Comparison of ENCODE assay signal across 12 mouse cellular contexts in the genomic region with DNA sequence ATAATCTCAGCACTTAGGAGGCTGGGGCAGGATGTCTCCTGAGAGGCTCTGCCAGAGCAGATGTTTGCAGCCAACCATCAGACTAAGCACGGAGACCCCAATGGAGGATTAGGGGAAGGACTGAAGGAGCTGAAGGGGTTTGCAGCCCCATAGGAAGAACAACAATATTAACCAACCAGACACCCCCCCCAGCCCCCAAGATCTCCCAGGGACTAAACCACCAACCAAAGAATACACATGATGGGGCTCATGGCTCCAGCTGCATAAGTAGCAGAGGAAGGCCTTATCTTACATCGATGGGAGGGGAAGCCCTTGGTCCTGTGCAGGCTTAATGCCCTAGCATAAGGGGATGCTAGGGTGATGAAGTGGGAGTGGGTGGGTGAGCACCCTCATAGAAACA. TPM values are rescaled to one million over a fixed set of nuclear protein-coding genes. Genes with fewer than 3 reads are reported as not detected.
A peak's percentile ranks its signal among the peaks of the same experiment; 100 is the strongest.
DNase-seq lines count a peak whose midpoint lies in the region; ATAC-seq and TF ChIP-seq lines count a peak whose summit lies in the region.
"Had no signal": no experiment of that assay in that cellular context is flagged by ENCODE, and none has a peak within 500 bp of the region (broad histone marks: within the 10 kb centered on the region; RNA-seq: fewer than 3 reads in every experiment).

No protein-coding gene starts in this region.

- no peaks in the 10 kb centered on the region for H3K27me3 ChIP-seq in heart, embryonic 10.5 days (ENCODE audit: insufficient read depth, poor library complexity, severe bottlenecking)
- no peaks in the 10 kb centered on the region for H3K27me3 ChIP-seq in midbrain, embryonic 16.5 days (ENCODE audit: control insufficient read depth, insufficient read depth, low read depth, low read length)
- H3K27me3 ChIP-seq: hindbrain, embryonic 15.5 days; liver, embryonic 13.5 days; midbrain, embryonic 12.5 days had no signal

- DNase-seq in heart, embryonic 10.5 days (ENCODE audit: low spot score): peak; percentile 50
- no peak for DNase-seq in heart, postnatal 4 days
- peak; percentile 58 for DNase-seq in CD4-positive helper T cell, adult 2 months (ENCODE audit: low read depth, low spot score)
- DNase-seq in induced T-regulatory cell, adult 2 months (ENCODE audit: low read depth): peak; percentile 70
- peak; percentile 72 for DNase-seq in thymus, postnatal 0 days (ENCODE audit: low spot score)
- DNase-seq in layer of hippocampus, postnatal 25 days (ENCODE audit: extremely low spot score in 1 of 2, low spot score in 1 of 2): no peak
- DNase-seq in layer of hippocampus, adult 2 months (ENCODE audit: low spot score in 2 of 2): no peak
- DNase-seq: liver, embryonic 13.5 days; right cerebral cortex, postnatal 4 days had no signal

- H3K9ac ChIP-seq in midbrain, embryonic 16.5 days (ENCODE audit: low read depth, low read length): no peak overlapping the region
- H3K9ac ChIP-seq: hindbrain, embryonic 15.5 days; liver, embryonic 13.5 days; midbrain, embryonic 12.5 days had no signal

- H3K36me3 ChIP-seq in heart, embryonic 10.5 days: no peaks in the 10 kb centered on the region
- no peaks in the 10 kb centered on the region for H3K36me3 ChIP-seq in midbrain, embryonic 16.5 days (ENCODE audit: control insufficient read depth, insufficient read depth, low read length)
- H3K36me3 ChIP-seq: hindbrain, embryonic 15.5 days; liver, embryonic 13.5 days; midbrain, embryonic 12.5 days had no signal

- H3K4me3 ChIP-seq in heart, embryonic 10.5 days: no peak overlapping the region
- H3K4me3 ChIP-seq in midbrain, embryonic 16.5 days (ENCODE audit: low read depth, low read length): no peak overlapping the region
- H3K4me3 ChIP-seq in layer of hippocampus, adult 2 months: no peak overlapping the region
- H3K4me3 ChIP-seq: hindbrain, embryonic 15.5 days; midbrain, embryonic 12.5 days had no signal

- no peaks in the 10 kb centered on the region for H3K9me3 ChIP-seq in heart, embryonic 10.5 days
- no peaks in the 10 kb centered on the region for H3K9me3 ChIP-seq in midbrain, embryonic 16.5 days (replicated peaks; ENCODE audit: control insufficient read depth, low read length, poor library complexity, severe bottlenecking)
- H3K9me3 ChIP-seq: hindbrain, embryonic 15.5 days; liver, embryonic 13.5 days; midbrain, embryonic 12.5 days had no signal

- 66% methylated on average over 2 of the region's 2 CpGs for WGBS in heart, embryonic 10.5 days
- 68% methylated on average over 2 of the region's 2 CpGs for WGBS in midbrain, embryonic 16.5 days

- no peak for TF ChIP-seq CTCF in layer of hippocampus, adult 2 months (conservative IDR thresholded peaks at IDR 0.05)

- H3K27ac ChIP-seq in heart, embryonic 10.5 days: no peak overlapping the region
- H3K27ac ChIP-seq in midbrain, embryonic 16.5 days (ENCODE audit: low read length): no peak overlapping the region
- H3K27ac ChIP-seq in layer of hippocampus, adult 2 months: no peak overlapping the region
- H3K27ac ChIP-seq: hindbrain, embryonic 15.5 days; liver, embryonic 13.5 days; midbrain, embryonic 12.5 days had no signal

- no peak for ATAC-seq in midbrain, embryonic 16.5 days

- H3K4me2 ChIP-seq in midbrain, embryonic 16.5 days (ENCODE audit: low read length): no peak overlapping the region
- H3K4me2 ChIP-seq: midbrain, embryonic 12.5 days had no signal

- peaks cover 14% of the 10 kb centered on the region for H3K4me1 ChIP-seq in heart, embryonic 10.5 days
- H3K4me1 ChIP-seq in midbrain, embryonic 16.5 days (ENCODE audit: control insufficient read depth, insufficient read depth, low read length): no peaks in the 10 kb centered on the region
- H3K4me1 ChIP-seq: hindbrain, embryonic 15.5 days had no signal

RNA-seq across cellular contexts. Expression of gene Rcbtb2, which starts 6.5 kb away (rescaled TPM):
- polyA plus RNA-seq in heart, embryonic 10.5 days (2016; fragmentation: Nextera tagmentation; extraction: Ambion mirVana): 81.2 and 99.9 TPM in 2 replicates
- 10 to 100 TPM; 40.6 to 44.4 TPM for total RNA-seq in heart, postnatal 4 days (2021)
- 281 and 293 TPM in 2 replicates for polyA plus RNA-seq in thymus, postnatal 0 days (2015; fragmentation: Nextera tagmentation; extraction: Ambion mirVana)
- 10 to 100 TPM; 26.4 to 29.3 TPM for total RNA-seq in layer of hippocampus, postnatal 25 days (2021)
- 53.0 and 64.5 TPM in 2 replicates for polyA plus RNA-seq in midbrain, embryonic 16.5 days (2015; fragmentation: Nextera tagmentation; extraction: Ambion mirVana)
- total RNA-seq in layer of hippocampus, adult 2 months (2021): 10 to 100 TPM; 29.0 to 34.8 TPM

Comparison
In these comparisons a context has a peak if more than half of its experiments do, and no peak if none do; other contexts are left out.
1. DNase-seq: peak in heart, embryonic 10.5 days (single experiment), CD4-positive helper T cell, adult 2 months (single experiment), induced T-regulatory cell, adult 2 months (single experiment) and thymus, postnatal 0 days (single experiment); none in heart, postnatal 4 days (single experiment), layer of hippocampus, postnatal 25 days (0 of 2) and layer of hippocampus, adult 2 months (0 of 2).